Mouse (Mus musculus) heart, adult 2 months (tissue): ENCODE measurements around the gene Duoxa2.

Experiments
- CTCF ChIP-seq: fragments of 200-600 bp; IDR thresholded peaks from 2 replicates; pipeline ENCODE4 v1.8.1; 2022; ENCODE audit warnings: antibody characterized with exemption, mild to moderate bottlenecking, moderate library complexity
- EP300 ChIP-seq: fragments of 200-500 bp; IDR thresholded peaks from 2 replicates; pipeline ENCODE4 v1.6.1; 2011; ENCODE audit warnings: low read depth, low read length, control low read depth; ENCODE audit not compliant: insufficient read depth
- POLR2A ChIP-seq: fragments of 200-500 bp; IDR thresholded peaks from 2 replicates; pipeline ENCODE4 v1.6.1; 2011; ENCODE audit warnings: mild to moderate bottlenecking, low read depth, low read length, control low read depth; ENCODE audit not compliant: insufficient read depth

- no peak for TF ChIP-seq POLR2A
- TF ChIP-seq EP300: no peak
- TF ChIP-seq CTCF: no peak
These were observed 12.9 kb downstream of the Duoxa2 start for GRCm38 (mm10) chr2:122311561-122311960.
